Mouse (Mus musculus): ENCODE measurements at regions not wholly inside any gene's neighbourhood (a gene's known extent, or its start where the extent isn't known, plus 50 kb on each side); places are given as distances from the start of the nearest gene placed in this dataset.

DNA sequence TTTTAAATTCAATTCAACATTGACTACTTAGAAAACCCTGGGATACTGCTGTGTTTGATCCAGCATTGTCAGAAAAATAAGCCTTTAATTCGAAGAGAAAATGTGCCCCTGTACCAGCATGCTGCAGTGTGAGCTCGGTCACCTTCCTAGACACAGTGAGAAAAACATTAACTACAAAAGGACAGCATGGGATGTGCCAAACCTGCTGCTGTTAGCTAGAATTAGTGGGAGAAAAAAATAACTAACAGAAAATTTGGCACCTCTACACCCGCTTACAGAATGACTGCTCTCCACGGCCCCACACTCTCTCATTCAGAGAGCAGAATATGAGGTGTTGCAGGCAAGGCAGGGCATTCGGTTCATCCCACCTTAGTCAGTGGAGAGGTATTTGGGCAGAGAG is 531.9 kb upstream of the Hs6st1 start:
- Histone ChIP-seq H3K4me3 (no peak overlapping the region), H3K36me3 (no peaks in the 10 kb centered on the region), H3K4me2 (no peak overlapping the region), H3K4me1 (replicated peaks) (no peaks in the 10 kb centered on the region), H3K9ac (no peak overlapping the region), H3K9me3 (no peaks in the 10 kb centered on the region), H3K27ac (replicated peaks) (no peak overlapping the region), H3K27me3 (no peaks in the 10 kb centered on the region)
- 88% methylated on average over 5 of the region's 5 CpGs for WGBS
- ATAC-seq (ENCODE audit: low FRiP score, low read depth), result no peak

DNA sequence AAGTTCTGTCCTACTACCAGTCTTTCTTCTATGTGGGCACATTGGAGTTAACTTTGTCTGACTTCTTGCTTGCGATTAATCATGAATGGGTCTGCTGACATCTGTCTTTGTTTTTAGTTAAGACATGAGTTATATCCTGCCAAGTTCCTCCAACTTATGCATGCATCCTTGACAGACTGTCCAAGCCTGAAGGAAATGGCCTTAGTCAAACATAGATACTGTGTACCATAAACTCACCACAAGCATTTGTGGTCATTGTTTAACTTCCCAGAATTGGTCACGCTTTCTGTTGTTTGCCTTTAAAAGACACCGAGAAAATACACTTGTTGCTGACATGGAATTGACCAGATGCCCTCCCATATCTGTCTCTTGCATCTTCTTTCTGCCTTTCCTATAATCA is 519.4 kb upstream of the Hs6st1 start:
- Histone ChIP-seq H3K4me1 (replicated peaks) (no peaks in the 10 kb centered on the region), H3K27me3 (no peaks in the 10 kb centered on the region), H3K27ac (replicated peaks) (no peak overlapping the region), H3K9ac (no peak overlapping the region), H3K4me3 (no peak overlapping the region), H3K36me3 (no peaks in the 10 kb centered on the region), H3K4me2 (no peak overlapping the region), H3K9me3 (no peaks in the 10 kb centered on the region)
- WGBS, result 70% methylated on average over 3 of the region's 3 CpGs
- no peak for ATAC-seq (ENCODE audit: low FRiP score, low read depth)

- no peak overlapping the region for H3K4me3 ChIP-seq
- no peaks in the 10 kb centered on the region for H3K36me3 ChIP-seq
- WGBS, result 93% methylated on average over 1 of the region's 1 CpGs
- ATAC-seq (ENCODE audit: low FRiP score, low read depth), result no peak
- no peaks in the 10 kb centered on the region for H3K27me3 ChIP-seq
- H3K9me3 ChIP-seq, result no peaks in the 10 kb centered on the region
- H3K27ac ChIP-seq (replicated peaks), result no peak overlapping the region
- no peak overlapping the region for H3K9ac ChIP-seq
- H3K4me1 ChIP-seq (replicated peaks), result no peaks in the 10 kb centered on the region
- H3K4me2 ChIP-seq, result no peak overlapping the region
Measured at GRCm38 (mm10) chr1:35551503-35551902, 516.7 kb upstream of the Hs6st1 start.

DNA sequence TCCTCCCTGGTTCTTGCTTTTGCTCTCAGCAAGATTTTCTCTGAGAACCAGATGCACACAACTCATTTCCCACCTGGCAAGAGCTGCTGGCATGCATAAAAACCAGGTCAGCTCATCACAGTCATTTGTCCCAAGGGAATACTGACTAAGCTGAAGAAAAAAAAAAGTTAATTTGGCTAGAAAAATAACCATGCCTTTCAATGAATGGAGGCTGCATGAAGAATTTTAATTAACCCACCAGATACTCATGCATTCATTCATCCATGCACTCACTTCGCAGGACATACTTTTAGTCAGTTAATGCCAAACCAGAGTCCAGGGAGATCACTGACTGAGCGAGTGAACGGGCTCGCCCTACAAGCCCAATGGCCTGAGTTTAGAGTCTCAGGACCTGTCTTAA is 505.4 kb upstream of the Hs6st1 start:
- ATAC-seq (ENCODE audit: low FRiP score, low read depth), result no peak
- peaks cover 6% of the 10 kb centered on the region; the same call in 1 of the 2 replicates for H3K9me3 ChIP-seq
- H3K4me2 ChIP-seq, result no peak overlapping the region
- WGBS, result 78% methylated on average over 4 of the region's 4 CpGs
- no peak overlapping the region for H3K4me3 ChIP-seq
- no peaks in the 10 kb centered on the region for H3K36me3 ChIP-seq
- H3K27me3 ChIP-seq, result no peaks in the 10 kb centered on the region
- no peak overlapping the region for H3K9ac ChIP-seq
- H3K4me1 ChIP-seq (replicated peaks), result no peaks in the 10 kb centered on the region
- H3K27ac ChIP-seq (replicated peaks), result no peak overlapping the region

GRCm38 (mm10) chr1:35575203-35575602 is 493.0 kb upstream of the Hs6st1 start:
- Histone ChIP-seq H3K27me3 (no peaks in the 10 kb centered on the region), H3K9me3 (no peaks in the 10 kb centered on the region), H3K4me1 (replicated peaks) (no peaks in the 10 kb centered on the region), H3K36me3 (no peaks in the 10 kb centered on the region), H3K4me2 (no peak overlapping the region), H3K9ac (no peak overlapping the region), H3K27ac (replicated peaks) (no peak overlapping the region), H3K4me3 (no peak overlapping the region)
- WGBS, result 62% methylated on average over 1 of the region's 1 CpGs
- 0 out of 2 replicates have a peak, but pooled peaks have one; percentile 51 for ATAC-seq (ENCODE audit: low FRiP score, low read depth)

DNA sequence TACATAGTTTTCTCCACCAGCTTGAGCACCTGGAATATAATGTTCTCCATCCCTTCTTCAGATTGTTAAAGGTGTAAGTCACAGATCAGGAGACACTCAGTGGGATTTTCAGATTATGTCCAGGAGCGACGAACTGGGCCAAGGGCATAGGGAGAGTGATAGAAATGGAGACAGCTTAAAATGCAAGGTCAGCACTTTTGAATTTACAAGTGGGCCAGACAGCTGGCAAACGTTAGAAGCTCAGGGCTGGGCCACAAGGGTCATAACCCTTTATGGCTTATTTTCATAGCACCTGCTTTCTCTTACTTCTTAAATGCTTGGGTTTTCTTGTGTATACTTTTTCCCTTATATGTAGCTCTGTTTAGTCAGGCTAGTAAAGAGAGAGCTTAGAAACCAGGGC is 488.8 kb upstream of the Hs6st1 start:
- H3K9ac ChIP-seq, result no peak overlapping the region
- ATAC-seq (ENCODE audit: low FRiP score, low read depth), result no peak
- H3K27me3 ChIP-seq, result no peaks in the 10 kb centered on the region
- no peak overlapping the region for H3K4me2 ChIP-seq
- 73% methylated on average over 3 of the region's 3 CpGs for WGBS
- no peak overlapping the region for H3K27ac ChIP-seq (replicated peaks)
- H3K9me3 ChIP-seq, result no peaks in the 10 kb centered on the region
- no peak overlapping the region for H3K4me3 ChIP-seq
- no peaks in the 10 kb centered on the region for H3K36me3 ChIP-seq
- H3K4me1 ChIP-seq (replicated peaks), result no peaks in the 10 kb centered on the region

- Histone ChIP-seq H3K27me3 (no peaks in the 10 kb centered on the region), H3K27ac (replicated peaks) (no peak overlapping the region), H3K4me3 (no peak overlapping the region), H3K4me2 (no peak overlapping the region), H3K36me3 (no peaks in the 10 kb centered on the region), H3K4me1 (replicated peaks) (no peaks in the 10 kb centered on the region), H3K9ac (no peak overlapping the region), H3K9me3 (no peaks in the 10 kb centered on the region)
- 67% methylated on average over 4 of the region's 4 CpGs for WGBS
- no peak for ATAC-seq (ENCODE audit: low FRiP score, low read depth)
Measured at GRCm38 (mm10) chr1:35579992-35580391, 488.2 kb upstream of the Hs6st1 start.

GRCm38 (mm10) chr1:35580474-35580873 is 487.7 kb upstream of the Hs6st1 start:
- no peak overlapping the region for H3K9ac ChIP-seq
- no peaks in the 10 kb centered on the region for H3K36me3 ChIP-seq
- no peak overlapping the region for H3K4me2 ChIP-seq
- H3K4me1 ChIP-seq (replicated peaks), result peaks cover under 1% of the 10 kb centered on the region; the same call in 1 of the 2 replicates
- no peaks in the 10 kb centered on the region for H3K9me3 ChIP-seq
- no peak overlapping the region for H3K4me3 ChIP-seq
- WGBS, result 74% methylated on average over 3 of the region's 3 CpGs
- no peak for ATAC-seq (ENCODE audit: low FRiP score, low read depth)
- no peaks in the 10 kb centered on the region for H3K27me3 ChIP-seq
- H3K27ac ChIP-seq (replicated peaks), result no peak overlapping the region

GRCm38 (mm10) chr1:35587900-35588299 is 480.3 kb upstream of the Hs6st1 start:
- Histone ChIP-seq H3K4me1 (replicated peaks) (peaks cover 10% of the 10 kb centered on the region), H3K9ac (no peak overlapping the region), H3K27ac (replicated peaks) (no peak overlapping the region), H3K4me2 (no peak overlapping the region), H3K27me3 (no peaks in the 10 kb centered on the region), H3K4me3 (no peak overlapping the region), H3K36me3 (no peaks in the 10 kb centered on the region), H3K9me3 (no peaks in the 10 kb centered on the region)
- ATAC-seq (ENCODE audit: low FRiP score, low read depth), result no peak
- WGBS, result 91% methylated on average over 2 of the region's 2 CpGs

- Histone ChIP-seq H3K27ac (replicated peaks) (no peak overlapping the region), H3K4me2 (no peak overlapping the region), H3K9ac (no peak overlapping the region), H3K9me3 (no peaks in the 10 kb centered on the region), H3K27me3 (no peaks in the 10 kb centered on the region), H3K36me3 (no peaks in the 10 kb centered on the region), H3K4me1 (replicated peaks) (peaks cover 10% of the 10 kb centered on the region), H3K4me3 (no peak overlapping the region)
- WGBS, result 61% methylated on average over 3 of the region's 3 CpGs
- no peak for ATAC-seq (ENCODE audit: low FRiP score, low read depth)
Measured at GRCm38 (mm10) chr1:35588939-35589338, 479.3 kb upstream of the Hs6st1 start.

- no peaks in the 10 kb centered on the region for H3K27me3 ChIP-seq
- H3K4me1 ChIP-seq (replicated peaks), result no peaks in the 10 kb centered on the region
- no peak overlapping the region for H3K9ac ChIP-seq
- no peaks in the 10 kb centered on the region for H3K36me3 ChIP-seq
- WGBS, result 97% methylated on average over 3 of the region's 3 CpGs
- H3K4me3 ChIP-seq, result no peak overlapping the region
- ATAC-seq (ENCODE audit: low FRiP score, low read depth), result no peak
- no peaks in the 10 kb centered on the region for H3K9me3 ChIP-seq
- H3K27ac ChIP-seq (replicated peaks), result no peak overlapping the region
- no peak overlapping the region for H3K4me2 ChIP-seq
Measured at GRCm38 (mm10) chr1:35600847-35601246, 467.4 kb upstream of the Hs6st1 start.

DNA sequence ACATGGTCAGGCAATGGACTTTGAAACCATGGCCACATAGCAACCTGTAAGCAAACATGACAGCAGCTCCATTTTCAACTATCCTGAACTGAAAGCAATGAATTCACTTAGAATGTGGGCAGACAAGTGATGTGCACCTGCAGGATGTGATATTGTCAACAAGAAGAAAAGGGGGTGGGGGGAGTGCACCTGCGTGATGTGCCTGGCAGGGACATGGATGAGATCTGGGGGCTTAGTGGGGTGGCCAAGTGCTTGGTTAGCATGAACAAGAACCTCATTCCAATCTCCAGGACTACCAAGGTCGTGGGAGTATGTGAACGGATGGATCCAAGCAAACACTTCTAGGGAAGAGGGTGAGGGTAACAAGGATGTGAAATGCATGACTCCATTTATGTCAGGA is 453.1 kb upstream of the Hs6st1 start:
- no peaks in the 10 kb centered on the region for H3K27me3 ChIP-seq
- no peak overlapping the region for H3K4me3 ChIP-seq
- H3K9me3 ChIP-seq, result no peaks in the 10 kb centered on the region
- H3K4me1 ChIP-seq (replicated peaks), result no peaks in the 10 kb centered on the region
- no peak overlapping the region for H3K27ac ChIP-seq (replicated peaks)
- H3K36me3 ChIP-seq, result no peaks in the 10 kb centered on the region
- WGBS, result 82% methylated on average over 3 of the region's 3 CpGs
- no peak overlapping the region for H3K9ac ChIP-seq
- no peak for ATAC-seq (ENCODE audit: low FRiP score, low read depth)
- H3K4me2 ChIP-seq, result no peak overlapping the region

DNA sequence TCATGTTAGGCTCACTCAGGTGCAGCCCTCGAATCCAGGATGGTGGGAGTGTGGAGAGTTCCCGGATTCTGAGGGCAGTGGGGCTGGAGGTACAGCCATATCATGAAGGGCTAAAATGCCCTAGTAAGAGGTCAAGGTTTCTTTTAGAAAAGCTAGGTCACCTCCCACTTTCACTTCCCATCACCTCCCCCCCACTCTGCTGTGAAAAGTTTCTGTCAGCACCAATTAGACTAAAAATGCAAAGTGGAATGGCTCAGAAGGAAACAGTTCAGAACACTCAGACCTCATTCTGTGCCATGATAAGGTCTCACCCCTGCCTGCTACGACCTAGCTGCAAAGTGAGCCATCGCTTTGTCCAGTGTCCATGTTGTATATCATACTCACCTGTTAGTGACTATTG is 448.7 kb upstream of the Hs6st1 start:
- 87% methylated on average over 4 of the region's 4 CpGs for WGBS
- no peak for ATAC-seq (ENCODE audit: low FRiP score, low read depth)
- Histone ChIP-seq H3K36me3 (no peaks in the 10 kb centered on the region), H3K9me3 (no peaks in the 10 kb centered on the region), H3K4me2 (no peak overlapping the region), H3K27me3 (no peaks in the 10 kb centered on the region), H3K27ac (replicated peaks) (no peak overlapping the region), H3K9ac (no peak overlapping the region), H3K4me3 (no peak overlapping the region), H3K4me1 (replicated peaks) (no peaks in the 10 kb centered on the region)

All from hindbrain, embryonic 15.5 days (tissue).